Mouse (Mus musculus) B cell, adult 2 months (primary cell): ENCODE measurements around the gene Bid.
"Not testable (repeated sequence)": the region's sequence is repeated elsewhere in the genome, so short reads cannot be mapped to it uniquely, and the experiment has no call there.

Experiments used
- DNase-seq, 2 experiments: peaks; one replicate each; pipeline ENCODE4 v3.0.0; 2022

Gene Bid

DNA sequence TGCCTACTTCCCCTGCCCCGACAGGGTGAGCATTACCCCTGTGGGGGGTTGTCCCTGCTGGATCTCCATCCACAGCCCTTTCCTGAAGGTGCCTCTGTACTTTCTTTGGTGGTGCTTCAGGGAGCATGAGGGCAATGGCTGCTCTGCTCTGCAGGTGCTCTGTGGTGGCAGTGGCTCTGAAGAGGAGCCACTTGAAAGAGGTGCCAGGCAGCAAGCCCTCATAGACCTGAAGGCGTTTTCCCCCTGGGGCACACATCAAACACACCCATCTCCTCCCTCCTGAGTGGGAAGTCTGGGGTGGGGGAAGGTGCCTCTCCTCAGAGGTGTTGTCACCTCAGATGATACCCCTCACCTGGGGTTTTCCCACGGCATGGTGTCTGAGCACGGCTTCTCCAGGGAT, 17.5 kb upstream of the Bid start:
- DNase-seq, result no peak

DNA sequence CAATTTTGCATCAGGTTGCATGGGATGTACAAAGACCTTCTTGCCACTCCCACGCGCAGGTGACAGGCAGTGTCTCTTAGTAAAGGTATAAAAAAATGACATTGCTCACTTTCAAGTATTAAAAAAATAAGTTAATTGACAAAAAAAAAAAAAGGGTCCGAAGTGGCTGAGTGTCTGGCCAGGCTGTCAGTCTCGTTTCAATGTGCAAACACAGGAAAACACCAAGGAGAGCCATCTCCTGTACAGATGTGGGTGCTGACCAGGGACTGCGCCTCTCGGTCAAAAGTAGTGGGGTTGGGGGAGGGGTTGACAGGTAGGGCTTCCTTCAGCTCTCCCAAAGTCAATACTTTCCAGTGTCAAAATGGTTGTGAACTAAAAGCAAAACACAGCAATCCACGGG, 17.0 kb upstream of the Bid start:
- no peak for DNase-seq

DNA sequence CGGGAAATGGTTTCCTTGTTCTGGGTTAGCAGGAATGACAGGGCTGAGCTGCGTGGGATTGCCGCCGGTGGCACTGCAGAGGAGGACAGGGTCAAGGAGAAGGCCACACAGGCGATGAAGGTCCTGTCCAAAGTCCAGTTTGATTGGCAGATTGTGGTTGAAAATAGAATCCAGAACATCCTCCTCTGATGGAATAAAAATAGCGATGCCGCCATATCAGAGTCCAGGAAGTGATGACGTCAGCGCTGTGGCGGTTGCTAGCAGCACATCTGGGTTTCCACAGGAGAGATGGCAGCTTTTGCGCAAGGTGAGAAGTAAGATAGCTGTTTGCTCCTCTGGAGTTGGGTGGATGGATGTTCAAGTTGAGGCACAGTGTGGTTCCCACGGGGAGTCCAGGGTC, 15.9 kb upstream of the Bid start:
- peak; percentile 26 to 31 for DNase-seq

DNA sequence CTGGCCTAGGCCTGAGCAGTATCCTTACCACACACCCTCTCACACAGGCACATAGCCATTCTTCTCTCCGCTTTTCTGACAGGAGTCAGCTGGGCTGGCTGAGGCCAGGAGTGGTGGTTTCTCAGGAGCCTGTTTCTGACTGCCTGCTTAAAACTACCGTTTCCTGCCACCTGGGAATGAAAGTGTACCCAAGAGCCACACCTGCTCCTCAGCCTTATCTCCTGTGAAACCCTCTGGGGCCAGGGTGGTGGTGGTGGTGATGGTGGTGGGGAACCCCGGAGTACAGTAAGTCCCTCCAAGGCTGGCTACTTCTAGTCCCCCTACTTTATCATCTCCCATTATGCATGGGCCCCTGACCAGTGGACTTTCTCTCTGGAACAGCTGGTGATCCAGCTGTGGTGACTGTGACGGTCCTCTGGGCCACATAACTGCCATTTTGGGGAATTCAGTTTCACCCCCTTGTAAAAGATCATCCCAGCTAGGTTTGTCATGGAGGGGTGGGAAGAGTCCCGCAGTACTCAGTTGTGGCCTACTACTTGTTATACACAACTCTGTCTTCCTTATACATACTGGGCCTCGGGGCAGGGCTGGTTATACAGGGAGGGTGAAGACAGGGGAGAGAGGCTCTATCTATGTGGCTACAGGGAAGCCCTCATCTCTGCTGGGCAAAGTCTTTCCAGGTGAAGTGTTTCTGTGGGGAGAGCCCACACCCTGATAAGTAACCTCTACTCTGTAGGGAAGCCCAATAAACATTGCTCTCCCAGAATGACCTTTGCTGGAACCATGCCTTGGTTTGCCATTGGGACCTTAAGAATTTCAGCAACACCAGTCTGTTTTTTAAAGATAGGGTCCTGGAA, 14.0 kb upstream of the Bid start:
- no peak for DNase-seq

DNA sequence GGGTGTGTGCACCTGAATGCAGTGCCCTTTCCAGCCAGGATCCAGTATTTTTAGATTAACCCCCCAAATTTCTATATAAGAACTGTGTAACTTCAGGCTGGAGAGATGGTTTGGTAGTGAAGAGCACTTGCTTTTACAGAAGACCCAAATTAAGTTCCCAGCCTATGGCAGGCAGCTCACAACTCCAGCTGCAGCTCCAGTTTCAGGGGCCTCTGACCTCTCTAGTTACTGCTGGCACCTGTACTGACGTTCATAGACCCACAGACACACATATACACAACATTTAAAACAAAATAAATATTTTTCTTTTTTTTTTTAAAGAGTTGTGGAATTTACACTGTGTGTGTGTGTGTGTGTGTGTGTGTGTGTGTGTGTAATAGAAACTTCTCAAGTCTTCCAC, 12.8 kb upstream of the Bid start:
- no peak for DNase-seq

DNA sequence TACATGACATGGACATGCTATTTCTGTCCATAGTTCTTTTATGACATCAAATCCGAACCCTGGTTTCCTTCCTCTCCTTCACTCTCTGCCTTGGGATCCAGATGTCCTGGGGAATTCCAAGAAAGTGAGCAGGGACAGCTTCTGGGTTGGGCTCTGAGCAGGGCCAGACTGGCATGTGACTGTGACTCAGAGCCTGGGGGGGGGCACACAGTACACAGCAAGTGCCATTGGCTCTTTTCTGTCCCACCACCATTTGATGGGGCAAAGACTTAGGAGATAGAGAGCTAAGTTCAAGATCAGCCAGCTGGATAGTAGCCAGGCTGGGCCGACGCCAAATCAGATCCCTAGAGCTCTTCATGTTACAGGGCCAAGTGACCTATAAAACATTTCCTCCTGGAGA, 11.1 kb upstream of the Bid start:
- no peak for DNase-seq

DNA sequence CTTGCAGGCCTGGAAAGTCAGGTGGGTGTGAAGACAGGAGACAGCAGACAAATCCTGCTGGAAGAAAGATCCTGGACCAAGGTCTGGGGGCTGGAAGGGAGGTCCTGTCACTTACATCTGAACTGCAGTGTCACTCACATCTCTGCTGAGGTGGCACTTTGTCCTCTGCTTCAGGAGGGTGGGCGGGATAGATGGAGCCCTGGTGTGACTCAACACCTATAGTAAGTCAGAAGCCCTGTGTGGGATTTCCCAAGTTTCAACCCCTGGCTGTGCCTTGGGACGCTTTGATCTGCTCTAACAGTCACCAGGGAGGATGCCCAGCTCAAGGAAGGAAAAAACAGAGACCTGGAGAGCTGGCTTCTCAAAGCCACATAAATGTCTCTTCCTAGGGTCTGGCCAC, 10.2 kb upstream of the Bid start:
- DNase-seq, result no peak

DNA sequence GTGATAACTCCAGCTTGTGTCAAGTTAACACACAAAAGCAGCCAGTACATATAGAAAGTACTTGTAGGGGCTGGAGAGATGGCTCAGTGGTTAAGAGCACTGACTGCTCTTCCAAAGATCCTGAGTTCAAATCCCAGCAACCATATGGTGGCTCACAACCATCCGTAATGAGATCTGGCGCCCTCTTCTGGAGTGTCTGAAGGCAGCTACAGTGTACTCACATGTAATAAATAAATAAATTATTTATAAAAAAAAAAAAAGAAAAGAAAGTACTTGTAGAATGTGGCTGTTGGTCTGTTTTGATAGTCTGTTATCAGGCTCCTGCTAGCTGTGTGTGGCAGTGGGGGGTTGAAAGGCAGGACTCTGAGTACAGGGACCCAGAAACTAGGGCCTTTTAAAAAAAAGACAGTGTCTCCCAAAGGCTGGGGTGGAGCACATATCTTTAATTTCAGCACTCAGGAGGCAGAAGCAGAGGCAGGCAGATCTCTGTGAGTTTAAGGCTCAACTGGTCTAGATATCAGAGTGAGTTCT, 8.2 kb upstream of the Bid start:
- DNase-seq, result not testable (repeated sequence)

DNA sequence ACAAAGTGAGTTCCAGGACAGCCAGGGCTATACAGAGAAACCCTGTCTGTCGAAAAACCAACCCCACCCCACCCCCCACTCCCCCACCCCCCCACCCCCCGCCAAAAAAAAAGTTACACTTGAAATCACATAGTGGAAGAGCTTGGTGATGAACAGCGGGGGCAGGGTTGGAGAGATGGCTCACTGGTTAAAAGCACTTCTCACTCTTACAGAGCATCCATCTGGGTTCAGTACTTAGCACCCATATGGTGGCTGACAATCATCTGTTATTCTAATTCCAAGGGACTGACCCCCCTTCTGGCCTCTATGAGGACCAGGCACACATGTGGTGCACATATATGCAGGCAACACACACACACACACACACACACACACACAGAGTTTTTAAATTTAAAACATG, 1.3 kb upstream of the Bid start:
- no peak for DNase-seq

DNA sequence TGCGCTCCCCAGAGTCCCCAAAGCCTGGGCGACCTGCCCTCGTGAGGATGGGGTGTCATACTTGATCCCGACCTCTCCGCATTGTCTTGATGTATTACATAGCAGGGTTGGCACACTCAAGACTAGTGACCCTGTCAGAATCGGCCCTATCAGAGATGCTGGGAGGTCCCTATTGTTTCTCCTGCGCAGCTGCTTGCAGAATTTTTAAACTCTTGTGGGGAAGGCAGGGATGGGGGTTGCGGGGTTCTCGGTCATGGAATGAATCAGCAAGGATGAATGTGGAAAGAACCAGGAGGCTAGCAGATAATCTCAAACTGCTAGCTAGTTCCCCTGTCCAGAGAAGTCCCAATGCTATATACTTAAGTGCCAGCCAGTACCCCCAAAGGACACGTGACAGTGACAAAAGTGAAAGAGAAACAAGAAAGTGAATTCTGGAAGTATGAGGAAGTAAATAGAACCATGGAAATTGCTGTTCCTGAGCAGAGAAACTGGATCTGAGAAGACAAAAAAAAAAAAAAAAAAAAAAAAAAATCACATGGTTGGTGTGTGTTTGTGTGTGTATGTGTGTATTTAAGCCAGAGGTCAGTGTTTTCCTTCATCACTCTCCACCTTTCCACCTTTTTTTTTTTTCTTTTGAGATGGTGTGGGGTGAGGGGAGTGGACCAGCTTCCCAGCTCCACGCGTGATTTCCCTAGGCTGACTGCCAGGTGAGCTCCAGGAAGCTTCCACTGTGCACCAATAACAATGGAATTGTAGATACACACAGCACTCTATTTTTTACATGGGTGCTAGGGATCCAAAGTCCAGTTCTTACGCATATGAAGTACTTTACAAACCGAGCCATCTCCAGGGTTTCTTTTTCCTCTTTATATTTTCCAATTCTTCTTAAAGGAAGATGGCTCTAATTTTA, 574 bp upstream of the Bid start:
- peak in 1 of 2 experiments; percentile 40 for DNase-seq

DNA sequence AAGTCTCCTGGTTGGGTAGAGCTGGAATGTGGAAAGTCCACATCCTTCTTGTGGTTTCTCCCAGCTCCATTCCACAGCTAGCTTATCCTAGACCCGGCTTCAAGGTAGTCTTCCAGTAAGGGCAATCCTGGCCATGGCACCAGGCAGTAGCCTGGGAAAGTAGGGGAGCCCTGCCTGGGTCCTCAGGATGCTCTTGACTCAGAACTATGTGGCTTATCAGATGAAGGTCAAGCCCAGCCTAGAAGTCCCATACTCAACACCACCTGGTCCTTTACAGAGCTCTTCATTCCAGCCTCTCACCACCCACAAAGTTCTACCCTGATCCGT, 1.0 kb downstream of the Bid start:
- no peak for DNase-seq

DNA sequence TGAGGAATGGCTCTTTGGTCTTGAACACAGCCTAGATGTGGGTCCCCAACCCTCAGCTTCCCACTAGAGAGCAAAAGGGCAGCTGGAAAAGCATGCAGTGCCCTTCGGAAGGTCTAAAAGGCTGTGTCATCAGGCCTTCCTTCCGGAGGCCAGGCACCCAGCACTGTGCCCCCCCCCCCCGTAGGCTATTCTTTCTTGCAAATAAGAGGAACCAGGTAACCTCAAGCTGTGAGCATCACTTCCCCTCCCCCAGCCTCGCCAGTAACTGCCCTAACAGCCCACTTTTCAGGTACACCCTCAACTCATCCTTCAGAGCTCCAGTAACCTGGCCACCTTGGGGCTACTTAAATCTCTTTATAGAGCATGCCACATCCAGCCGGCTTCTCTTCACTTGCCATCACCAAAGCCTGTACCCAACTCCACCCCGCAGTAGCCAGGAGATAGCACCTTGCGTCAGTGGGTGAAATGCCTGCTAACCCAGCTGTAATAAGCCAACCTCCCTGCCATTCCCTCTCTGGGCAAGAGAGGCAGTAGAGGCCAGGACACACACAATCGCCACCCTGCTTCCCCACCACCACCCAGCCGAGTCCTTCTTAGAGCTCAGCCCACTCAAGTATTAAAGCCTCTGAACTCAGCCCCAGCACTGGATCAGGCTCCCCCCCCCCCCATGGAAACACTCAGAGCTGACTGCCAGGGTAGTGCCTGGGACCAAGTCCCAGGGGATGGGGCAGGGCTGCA, 1.6 kb downstream of the Bid start:
- DNase-seq, result peak; percentile 91 to 93

DNA sequence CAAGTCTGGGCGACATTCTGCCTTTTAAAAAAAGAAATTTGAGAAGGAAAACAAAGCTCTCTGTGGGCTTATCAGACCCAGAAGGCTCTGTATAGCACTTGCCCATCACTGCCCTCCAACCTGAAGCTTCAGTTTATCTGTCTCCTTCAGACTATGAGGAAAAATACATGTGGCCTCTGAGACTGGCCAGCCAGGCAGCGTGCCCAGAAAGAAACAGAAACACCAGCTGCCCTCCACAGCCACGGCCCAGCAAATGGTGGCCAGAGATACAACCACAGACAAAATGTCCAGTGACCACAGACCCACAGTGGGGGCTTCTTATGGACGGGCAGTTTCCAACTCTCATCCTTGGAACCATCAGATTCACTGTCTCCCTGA, 2.1 kb downstream of the Bid start:
- no peak for DNase-seq

DNA sequence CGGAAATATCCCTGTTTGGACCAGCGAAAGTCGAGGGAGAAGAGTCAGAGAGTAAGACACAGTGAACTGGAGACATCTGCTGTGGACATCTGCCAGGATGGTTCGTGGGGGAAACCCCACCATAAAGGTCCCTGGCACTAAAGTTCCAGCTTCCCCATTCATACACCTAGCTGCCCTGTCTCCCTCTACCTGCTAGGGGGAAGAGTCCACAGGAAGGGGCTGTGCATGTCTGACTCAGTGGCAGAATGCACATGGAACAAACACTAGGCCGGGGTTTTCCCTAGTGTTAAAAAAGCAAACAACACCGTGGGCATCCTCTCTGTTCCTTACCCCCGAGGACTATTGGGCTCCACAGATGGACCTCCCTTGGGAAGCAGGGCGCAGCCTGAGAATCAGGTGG, 2.9 kb downstream of the Bid start:
- peak; percentile 42 to 51 for DNase-seq

DNA sequence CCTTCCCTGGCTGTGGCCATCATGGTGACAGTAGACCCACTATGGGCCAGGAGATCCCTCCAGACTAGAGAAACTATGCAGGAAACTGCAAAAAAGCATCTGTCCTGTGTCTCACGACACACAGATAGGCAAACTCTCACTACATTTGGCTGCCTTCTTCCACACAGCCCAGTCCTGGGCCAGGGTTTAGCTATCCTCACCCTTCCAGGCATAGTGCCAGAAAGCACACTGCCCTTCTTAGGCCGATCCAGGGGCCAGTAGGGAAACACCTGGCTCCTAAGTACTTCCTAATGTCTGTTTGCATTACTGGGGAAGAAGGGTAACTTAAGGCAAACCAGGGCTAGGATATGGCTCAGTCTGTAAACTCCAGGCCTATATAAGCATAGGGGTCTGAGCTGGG, 3.7 kb downstream of the Bid start:
- no peak for DNase-seq

DNA sequence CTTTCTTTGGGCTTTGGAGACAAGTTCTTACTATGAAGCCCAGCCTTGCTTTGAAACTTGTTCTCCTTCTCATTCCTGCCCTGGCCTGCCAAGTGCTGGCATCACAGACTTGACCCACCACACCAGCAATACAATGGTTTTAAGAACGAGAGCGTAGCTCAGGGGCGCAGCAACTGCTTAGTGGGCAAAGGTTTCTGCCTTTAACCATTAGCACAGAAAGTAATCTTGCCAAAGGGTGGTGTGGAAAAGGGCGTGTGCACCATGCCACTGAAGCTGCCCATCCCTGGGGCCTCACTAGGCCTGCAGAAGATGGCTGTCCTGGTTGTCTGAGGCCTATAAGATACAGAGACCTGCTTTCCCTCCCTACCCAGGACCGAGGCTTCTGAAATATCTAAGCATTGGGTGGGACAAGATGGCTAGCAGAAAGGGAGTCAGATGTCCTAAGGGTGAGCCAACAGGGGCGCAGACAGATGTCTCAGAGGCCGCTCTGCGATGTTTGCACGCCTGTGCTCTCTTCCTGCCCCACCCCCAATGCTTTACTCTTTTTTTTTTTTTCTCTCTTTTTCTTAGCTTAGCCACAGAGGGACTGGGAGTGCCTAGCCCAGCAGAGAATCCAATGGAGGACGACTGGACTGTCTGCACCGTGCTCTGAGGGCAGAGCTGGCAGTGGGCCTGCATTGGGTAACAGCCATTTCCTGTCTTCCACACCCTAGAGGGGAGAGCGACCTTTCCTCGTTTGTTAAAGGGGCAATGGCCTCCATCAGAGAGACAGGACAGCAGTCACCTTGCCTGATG, 5.2 kb downstream of the Bid start:
- DNase-seq, result no peak

DNA sequence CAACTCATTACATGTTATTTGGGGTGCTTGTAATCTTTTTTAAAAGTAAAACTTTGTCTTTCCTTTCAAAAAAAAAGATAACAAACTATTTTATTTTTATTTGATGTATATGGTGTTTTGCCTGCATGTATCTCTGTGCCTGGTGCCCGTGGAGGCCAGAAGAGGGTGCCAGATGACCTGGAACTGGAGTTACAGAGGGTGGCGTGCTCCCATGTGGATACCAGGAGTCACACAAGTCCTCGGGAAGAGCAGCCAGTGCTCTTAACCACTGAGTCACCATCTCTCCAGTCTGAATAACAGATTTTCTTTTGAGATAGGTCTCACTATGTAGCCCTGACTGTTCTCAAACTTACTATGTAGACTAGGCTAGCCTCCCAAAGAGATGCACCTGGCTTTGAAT, 7.2 kb downstream of the Bid start:
- DNase-seq, result no peak

DNA sequence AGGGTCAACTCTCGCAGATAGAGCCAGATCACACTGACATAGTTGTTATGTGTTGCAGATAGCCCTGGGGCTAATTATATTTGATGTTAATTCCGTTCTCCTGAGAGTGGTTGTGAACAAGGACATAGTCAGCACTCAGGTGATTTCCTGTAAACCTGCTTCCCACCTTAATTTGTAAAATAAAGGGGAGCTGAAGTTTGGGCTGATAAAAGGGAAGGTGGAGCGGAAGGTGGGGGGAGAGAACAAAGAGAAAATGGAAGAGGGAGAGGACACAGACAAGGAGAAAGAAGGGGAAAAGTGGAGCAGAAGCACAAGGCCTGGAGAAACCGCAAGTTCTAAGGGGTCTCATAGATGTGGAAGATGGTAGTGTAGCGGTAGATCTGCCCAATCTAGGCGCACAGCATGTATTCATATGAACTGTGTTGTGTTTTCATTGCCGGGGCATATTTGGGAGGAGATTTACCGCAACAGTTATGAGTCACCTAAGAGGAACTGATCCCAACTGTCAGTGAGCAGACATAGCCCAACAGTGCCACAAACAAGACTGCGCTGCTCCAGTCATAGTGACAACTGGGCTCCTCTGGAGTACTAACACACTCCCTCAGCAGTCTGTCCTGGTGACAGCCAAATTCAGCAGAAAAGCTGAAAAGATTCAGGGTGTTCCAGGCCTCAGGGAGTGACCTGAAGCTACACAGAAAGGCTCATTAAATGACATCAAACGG, 8.6 kb downstream of the Bid start:
- not testable (repeated sequence) for DNase-seq

DNA sequence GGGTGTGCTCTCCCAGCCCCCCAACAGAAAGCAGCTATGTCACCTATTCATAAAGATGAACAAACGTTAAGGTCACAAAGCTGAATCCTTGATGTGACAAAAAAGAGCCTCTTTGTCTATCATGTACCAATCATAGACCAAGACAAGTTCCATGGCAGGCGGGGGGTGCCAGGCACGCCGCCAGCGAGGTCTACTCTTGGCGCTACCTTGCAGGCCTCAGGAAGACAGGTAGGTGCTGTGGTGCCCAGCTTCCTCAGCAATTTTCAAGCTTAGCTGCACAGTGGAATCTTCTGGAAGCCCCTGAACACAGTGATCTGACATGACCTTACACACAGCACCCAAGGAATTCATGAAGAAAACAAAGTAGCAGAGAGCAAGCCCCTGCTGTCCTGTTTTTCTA, 10.1 kb downstream of the Bid start:
- DNase-seq, result no peak

DNA sequence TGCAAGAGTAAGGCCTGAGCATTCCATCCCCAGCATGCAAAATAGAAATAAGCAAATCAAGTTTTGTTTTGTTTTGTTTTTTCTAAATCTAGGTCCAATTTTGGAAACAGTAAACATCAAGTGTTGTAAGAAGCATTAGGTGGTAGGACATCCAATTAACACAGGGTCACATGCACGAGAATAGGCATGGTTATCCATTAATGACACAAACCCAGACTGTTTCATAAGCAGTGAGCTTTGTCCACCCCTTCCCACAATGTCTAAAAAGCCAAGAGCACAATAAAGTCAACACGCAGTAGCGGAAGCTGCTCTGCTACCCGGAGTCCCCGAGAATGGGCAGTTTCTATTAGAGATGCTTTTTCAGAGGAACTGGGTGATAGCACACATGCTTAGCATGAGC, 11.5 kb downstream of the Bid start:
- no peak for DNase-seq

DNA sequence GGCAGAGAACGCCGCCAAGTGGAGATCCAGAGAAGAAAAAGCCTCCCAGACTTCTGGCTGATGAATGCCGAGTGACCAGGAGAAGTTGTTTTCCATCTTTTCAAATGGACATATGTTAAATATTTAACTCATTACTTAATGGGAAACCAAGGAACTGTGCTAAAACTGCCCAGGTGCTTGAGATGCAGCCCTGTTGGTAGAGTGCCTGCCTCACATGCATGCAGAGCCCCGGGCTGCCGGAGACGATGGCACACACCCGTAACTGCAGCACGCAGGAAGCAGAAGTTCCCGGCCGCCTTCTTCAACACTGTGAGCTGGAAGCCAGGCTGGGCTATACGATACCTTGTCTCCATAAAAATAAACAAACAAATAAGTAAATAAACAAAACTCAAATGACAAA, 12.7 kb downstream of the Bid start:
- DNase-seq, result no peak

DNA sequence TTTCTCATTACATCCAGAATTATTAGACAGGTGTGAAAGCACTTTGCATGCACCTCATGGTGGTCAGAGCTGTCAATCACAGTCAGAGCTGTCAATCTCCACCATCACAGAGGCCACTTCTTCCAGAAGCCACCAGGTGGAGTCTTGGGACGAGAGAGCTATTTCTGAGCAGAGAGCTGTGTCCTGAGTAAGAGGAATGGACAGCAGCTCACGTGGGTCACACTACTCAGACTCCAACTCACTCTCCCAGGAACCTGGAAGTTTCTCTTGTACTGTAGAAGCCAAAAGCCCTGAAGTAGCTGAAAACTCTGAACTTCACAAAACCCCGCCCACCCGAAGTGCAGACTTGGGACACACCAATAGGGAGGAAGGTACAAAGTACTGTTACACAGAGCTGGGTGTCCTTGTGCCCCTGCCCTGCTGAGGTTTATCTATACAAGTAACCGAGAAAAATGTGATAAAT, 13.2 kb downstream of the Bid start:
- peak; percentile 41 to 52 for DNase-seq
